Mouse (Mus musculus) forebrain, embryonic 12.5 days (tissue): ENCODE data around the gene Pmel. TPM values are rescaled to one million over a fixed set of nuclear protein-coding genes. Genes with fewer than 3 reads are reported as not detected.
A peak's percentile ranks its signal among the peaks of the same experiment; 100 is the strongest.

Experiments
- ATAC-seq: fragments of 200-750 bp; cut with Nextera tagmentation; 2 replicates; pipeline ENCODE4 v1.8.0; 2017; ENCODE audit warnings: moderate TSS enrichment; ENCODE audit not compliant: low FRiP score
- H3K27ac ChIP-seq: fragments of 300-500 bp; sonication (generic); 2 replicates; pipeline ENCODE4 v1.5.1; 2016; ENCODE audit warnings: mild to moderate bottlenecking
- H3K27me3 ChIP-seq: fragments of 300-500 bp; sonication (generic); 2 replicates; pipeline ENCODE4 v1.6.1; 2016; ENCODE audit warnings: mild to moderate bottlenecking
- H3K36me3 ChIP-seq: fragments of 300-500 bp; sonication (generic); replicated peaks from 2 replicates; pipeline ENCODE4 v1.6.1; 2016; ENCODE audit warnings: mild to moderate bottlenecking
- H3K4me1 ChIP-seq: fragments of 300-500 bp; sonication (generic); 2 replicates; pipeline ENCODE4 v1.6.1; 2016
- H3K4me2 ChIP-seq: fragments of 300-500 bp; sonication (generic); 2 replicates; pipeline ENCODE4 v1.6.1; 2016; ENCODE audit warnings: mild to moderate bottlenecking, moderate library complexity
- H3K4me3 ChIP-seq: fragments of 300-500 bp; sonication (generic); replicated peaks from 2 replicates; pipeline ENCODE4 v1.5.1; 2016; ENCODE audit warnings: mild to moderate bottlenecking
- H3K9ac ChIP-seq: fragments of 300-500 bp; sonication (generic); 2 replicates; pipeline ENCODE4 v1.6.1; 2016; ENCODE audit warnings: mild to moderate bottlenecking
- H3K9me3 ChIP-seq: fragments of 300-500 bp; sonication (generic); 2 replicates; pipeline ENCODE4 v1.6.1; 2016
- WGBS: fragments of 180-500 bp; shearing (Covaris S2); methylation state at CpG from one replicate; pipeline ENCODE4 v1.1.7; 2016; 5-methylcytosine and 5-hydroxymethylcytosine counted together
- polyA plus RNA-seq: library from polyadenylated mRNA; unstranded; fragments of >200 nt; fragmentation: Nextera tagmentation; extraction: Ambion mirVana; gene quantifications from 2 replicates; pipeline ENCODE4 v1.2.1, GENCODE M21; 2016

Pmel gene
- polyA plus RNA-seq, 1 experiment from 2014 or later: 4.4 TPM

DNA sequence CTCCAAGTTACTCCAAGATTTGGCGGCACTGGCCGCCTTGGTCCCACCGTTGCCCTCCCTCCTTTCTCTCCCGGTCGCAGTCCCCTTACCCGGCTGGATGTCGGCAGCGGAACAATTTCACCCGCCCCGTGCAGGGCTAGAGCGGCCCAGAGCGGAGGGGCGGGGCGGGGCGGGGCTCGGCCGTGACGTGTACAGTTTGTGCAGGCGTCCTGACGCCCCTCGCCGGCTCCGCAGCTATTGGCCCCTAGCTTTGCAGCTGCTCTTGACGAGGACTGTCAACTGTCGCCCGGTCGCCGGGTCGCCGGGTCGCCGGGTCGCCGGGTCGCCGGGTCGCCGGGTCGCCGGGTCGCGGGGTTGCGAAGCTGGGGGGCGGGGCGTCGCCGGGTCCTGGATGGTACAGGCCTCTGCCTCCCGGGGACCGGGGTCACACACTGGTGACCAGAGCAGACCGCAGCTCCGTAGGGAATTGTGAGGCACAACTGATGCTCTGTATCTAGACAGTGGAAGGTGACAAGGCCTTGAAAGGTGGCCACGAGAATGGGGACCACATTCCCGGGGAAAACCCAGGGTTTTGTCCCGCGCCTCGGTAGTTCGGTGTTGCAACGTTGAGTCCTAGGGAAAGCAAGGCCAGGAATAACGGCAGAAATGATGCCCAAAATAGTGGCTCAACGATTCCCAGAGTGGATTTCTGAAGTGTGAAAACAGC is 30.1 kb upstream of the Pmel start, which contains the start of gene Suox:
Gene Suox (minus strand): TSS at position 311 of the 706 bp plus-strand sequence.
- Histone ChIP-seq H3K27ac (peak within 1 kb of the TSS; percentile 69; the same call in 1 of the 2 replicates), H3K4me2 (peak within 1 kb of the TSS; percentile 98), H3K27me3 (peaks cover 12% of the 10 kb centered on the region), H3K4me1 (peaks cover 13% of the 10 kb centered on the region), H3K4me3 (peak within 1 kb of the TSS; percentile 79), H3K9ac (peak within 1 kb of the TSS; percentile 74), H3K36me3 (peaks cover 6% of the 10 kb centered on the region; the same call in 1 of the 2 replicates), H3K9me3 (no peaks in the 10 kb centered on the region)
- peak; percentile 93 for ATAC-seq
- 1% methylated on average over 59 of the region's 60 CpGs for WGBS

DNA sequence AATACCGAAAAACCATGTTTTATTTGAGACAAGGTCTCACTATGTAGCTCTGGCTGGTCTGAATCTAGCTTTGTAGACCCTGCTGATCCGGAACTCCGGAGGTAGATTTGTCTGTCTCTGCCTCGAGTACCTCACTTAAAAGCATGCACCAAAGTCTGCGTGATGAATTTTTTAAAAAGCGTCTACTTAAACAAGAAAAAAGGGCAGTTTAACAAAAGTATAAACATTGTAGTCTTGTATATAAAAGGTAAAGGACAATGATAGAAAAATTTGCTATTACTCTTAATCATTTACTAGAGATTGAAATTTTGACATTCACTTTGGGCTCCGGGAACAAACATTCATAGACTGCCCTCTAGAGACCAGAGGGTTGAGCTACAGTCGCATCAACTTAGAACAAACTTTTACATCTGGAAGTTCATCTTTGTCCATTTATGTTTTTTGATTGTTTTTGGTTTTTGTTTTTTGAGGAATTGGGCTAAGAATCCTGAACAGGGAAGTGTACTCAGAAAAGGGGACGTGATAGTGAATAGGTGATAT is 29.5 kb upstream of the Pmel start:
- no peaks in the 10 kb centered on the region for H3K9me3 ChIP-seq
- H3K36me3 ChIP-seq: peaks cover 12% of the 10 kb centered on the region
- H3K9ac ChIP-seq: peak overlapping the region; percentile 74; the same call in 1 of the 2 replicates
- H3K4me2 ChIP-seq: peak overlapping the region; percentile 98
- peak overlapping the region; percentile 69; the same call in 1 of the 2 replicates for H3K27ac ChIP-seq
- no peak for ATAC-seq
- peaks cover 11% of the 10 kb centered on the region for H3K4me1 ChIP-seq
- peaks cover 12% of the 10 kb centered on the region for H3K27me3 ChIP-seq
- 4% methylated on average over 9 of the region's 9 CpGs for WGBS
- H3K4me3 ChIP-seq: peak overlapping the region; percentile 79

DNA sequence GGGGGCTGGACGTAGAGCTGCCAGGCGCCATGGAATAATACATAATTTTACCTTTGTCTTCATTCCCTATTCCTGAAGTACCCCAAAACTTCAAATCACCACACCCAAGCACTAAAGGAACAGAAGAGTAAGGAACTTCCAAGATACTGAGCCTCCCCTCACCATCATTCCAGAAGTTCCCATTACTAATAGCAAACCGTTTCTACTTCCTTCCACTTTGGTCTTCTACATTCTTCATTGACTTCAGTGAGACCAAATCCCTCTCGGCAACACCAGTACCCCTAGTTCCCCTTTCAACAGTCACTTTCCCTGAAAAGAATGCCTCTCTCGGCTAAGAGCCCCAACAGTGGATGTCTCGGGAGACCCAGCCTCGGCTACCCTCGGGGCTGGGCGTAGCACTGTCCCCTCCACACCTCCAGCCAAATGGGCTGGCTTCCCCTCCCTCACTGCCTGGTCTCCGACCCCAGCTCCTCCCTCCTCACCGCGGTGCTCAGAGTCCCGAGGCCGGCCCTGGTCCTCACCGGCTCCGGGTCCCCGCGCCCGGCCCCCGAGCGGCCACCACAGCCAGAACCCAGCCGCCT is 8.5 kb upstream of the Pmel start:
- 1% methylated on average over 22 of the region's 22 CpGs for WGBS
- ATAC-seq: no peak

DNA sequence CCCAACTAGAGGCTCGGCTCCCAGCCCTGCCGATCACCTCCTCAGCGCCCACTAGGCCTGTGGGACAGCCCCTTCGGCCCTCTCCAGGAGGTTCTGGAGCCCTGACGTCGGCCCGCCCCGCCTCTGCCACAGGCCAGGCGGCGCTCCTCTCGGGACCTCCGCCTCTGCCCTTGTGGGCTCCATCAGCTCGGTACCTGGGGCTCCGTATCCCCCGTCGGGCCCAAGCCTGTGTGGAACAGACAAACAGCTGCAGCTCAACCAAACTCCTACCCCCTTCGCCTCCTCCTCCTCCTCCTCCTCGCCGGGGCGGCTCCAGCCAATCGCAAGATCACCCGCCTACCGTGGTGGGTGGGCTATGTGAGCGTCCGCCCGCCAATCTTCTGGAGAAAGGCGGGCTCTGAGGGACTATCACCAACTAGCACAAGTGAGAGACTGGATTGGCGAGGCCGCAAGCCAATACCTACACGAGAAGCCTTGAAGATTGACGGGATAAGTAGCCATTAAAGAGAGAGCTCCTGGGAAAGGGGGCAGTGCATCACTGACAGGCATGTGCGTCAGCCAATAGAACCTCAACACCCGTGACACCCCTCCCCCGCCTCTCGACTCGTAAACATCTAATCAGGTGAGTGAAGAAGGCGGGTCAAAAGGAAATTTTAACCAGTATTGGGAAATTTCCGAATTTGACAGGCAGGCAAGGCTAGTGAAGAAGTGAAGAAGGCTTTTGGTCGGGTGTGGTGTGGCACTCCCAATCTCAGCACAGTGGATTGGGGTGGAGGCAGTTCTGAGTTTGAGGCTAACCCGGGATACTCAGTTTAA is 7.8 kb upstream of the Pmel start, which contains the start of gene Rab5b:
Gene Rab5b (minus strand): TSS at position 273 of the 816 bp plus-strand sequence.
- Histone ChIP-seq H3K4me1 (peaks cover 16% of the 10 kb centered on the region), H3K4me2 (peak within 1 kb of the TSS; percentile 79), H3K36me3 (peaks cover 31% of the 10 kb centered on the region), H3K9me3 (no peaks in the 10 kb centered on the region), H3K9ac (peak within 1 kb of the TSS; percentile 79), H3K4me3 (peak within 1 kb of the TSS; percentile 65), H3K27me3 (no peaks in the 10 kb centered on the region), H3K27ac (peak within 1 kb of the TSS; percentile 98)
- peak; percentile 100 for ATAC-seq
- under 1% methylated on average over 40 of the region's 40 CpGs for WGBS

More for the DNA sequence above, 8.5 kb upstream of the Pmel start:
- H3K4me1 ChIP-seq: peaks cover 16% of the 10 kb centered on the region
- H3K36me3 ChIP-seq: peaks cover 24% of the 10 kb centered on the region
- peak overlapping the region; percentile 79 for H3K9ac ChIP-seq
- no peaks in the 10 kb centered on the region for H3K27me3 ChIP-seq
- H3K9me3 ChIP-seq: no peaks in the 10 kb centered on the region
- peak overlapping the region; percentile 65 for H3K4me3 ChIP-seq
- peak overlapping the region; percentile 98 for H3K27ac ChIP-seq
- H3K4me2 ChIP-seq: peak overlapping the region; percentile 79

DNA sequence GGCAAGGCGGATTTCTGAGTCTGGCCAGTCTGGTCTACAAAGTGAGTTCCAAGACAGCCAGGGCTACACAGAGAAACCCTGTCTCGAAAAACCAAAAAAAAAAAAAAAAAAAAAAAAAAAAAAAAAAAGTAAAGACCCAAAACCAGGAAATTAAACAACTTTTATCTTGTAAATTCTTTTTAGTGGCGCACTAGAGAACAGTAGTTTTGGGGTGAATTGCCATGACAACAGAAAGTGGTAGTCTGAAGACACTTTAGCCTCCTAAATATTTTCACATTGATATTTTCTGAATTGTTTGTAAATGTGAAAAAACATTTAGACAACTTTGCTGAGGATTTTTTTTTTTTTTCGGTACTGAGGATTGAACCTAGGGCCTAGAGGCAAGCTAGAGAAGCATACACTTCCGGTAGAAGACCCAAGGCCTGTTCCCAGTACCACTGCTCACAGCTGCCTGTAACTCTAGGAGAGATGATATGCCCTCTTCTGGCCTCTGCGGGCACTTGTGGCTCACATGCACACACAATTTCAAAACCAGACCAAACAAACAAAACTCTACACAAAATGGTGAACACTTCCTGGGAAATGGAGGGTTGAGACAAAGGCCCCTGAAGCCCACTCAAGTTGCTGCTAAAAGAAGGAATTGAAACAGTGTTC is 6.8 kb upstream of the Pmel start:
- Histone ChIP-seq H3K27ac (peak overlapping the region; percentile 67; the same call in 1 of the 2 replicates), H3K4me3 (no peak overlapping the region)

DNA sequence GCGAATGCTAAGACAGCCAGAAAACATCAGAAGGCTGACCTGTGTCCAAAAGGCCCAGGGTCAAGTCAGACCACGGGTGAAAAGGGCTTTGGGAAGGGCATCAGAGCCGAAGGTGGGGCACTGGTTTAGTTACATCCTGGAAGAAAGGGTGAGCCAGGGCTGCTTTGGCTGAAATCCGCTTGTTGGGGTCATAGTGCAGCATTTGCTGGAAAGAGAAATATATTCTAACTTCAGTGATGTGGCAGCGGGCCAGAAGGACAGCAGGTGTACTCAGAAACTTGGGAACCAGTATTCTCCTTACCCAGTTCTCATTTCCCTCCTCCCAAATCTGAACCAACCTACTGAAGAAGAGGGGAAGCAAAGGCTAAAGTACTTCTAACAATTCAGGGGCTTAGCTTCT is 5.0 kb upstream of the Pmel start:
- H3K9me3 ChIP-seq: no peaks in the 10 kb centered on the region
- H3K27me3 ChIP-seq: no peaks in the 10 kb centered on the region
- H3K4me2 ChIP-seq: no peak overlapping the region
- peaks cover 31% of the 10 kb centered on the region for H3K4me1 ChIP-seq
- H3K27ac ChIP-seq: no peak overlapping the region
- 86% methylated on average over 5 of the region's 5 CpGs for WGBS
- H3K4me3 ChIP-seq: no peak overlapping the region
- no peak overlapping the region for H3K9ac ChIP-seq
- H3K36me3 ChIP-seq: peaks cover 52% of the 10 kb centered on the region
- no peak for ATAC-seq

More for the DNA sequence above, 6.8 kb upstream of the Pmel start:
- H3K9me3 ChIP-seq: no peaks in the 10 kb centered on the region
- H3K36me3 ChIP-seq: peaks cover 40% of the 10 kb centered on the region
- H3K4me1 ChIP-seq: peaks cover 16% of the 10 kb centered on the region
- H3K27me3 ChIP-seq: no peaks in the 10 kb centered on the region
- ATAC-seq: no peak
- H3K4me2 ChIP-seq: peak overlapping the region; percentile 56
- 85% methylated on average over 6 of the region's 6 CpGs for WGBS
- no peak overlapping the region for H3K9ac ChIP-seq

DNA sequence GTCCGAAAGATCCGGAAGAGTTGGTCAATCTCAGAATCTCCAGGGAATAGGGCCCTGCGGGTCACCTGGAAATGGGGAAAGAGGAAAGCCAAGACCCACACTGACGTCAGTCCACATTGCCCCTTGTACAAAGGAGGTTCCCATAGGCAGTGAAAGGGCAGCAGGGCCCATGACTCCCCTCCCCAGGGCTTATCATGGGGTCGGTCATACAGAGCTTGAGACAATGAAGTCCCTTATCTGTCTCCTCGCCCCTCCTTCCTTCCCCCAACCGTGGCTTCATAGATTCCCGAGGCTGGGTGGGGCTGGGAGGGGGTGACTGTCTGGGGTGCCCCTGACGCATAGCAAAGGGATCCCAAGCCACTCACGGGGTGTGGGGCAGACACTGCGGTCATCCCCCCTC is 4.4 kb upstream of the Pmel start:
- Histone ChIP-seq H3K4me3 (no peak overlapping the region), H3K4me2 (no peak overlapping the region), H3K4me1 (peaks cover 31% of the 10 kb centered on the region), H3K9ac (no peak overlapping the region), H3K27me3 (no peaks in the 10 kb centered on the region), H3K36me3 (peaks cover 52% of the 10 kb centered on the region), H3K27ac (no peak overlapping the region), H3K9me3 (no peaks in the 10 kb centered on the region)
- ATAC-seq: no peak
- 82% methylated on average over 11 of the region's 11 CpGs for WGBS

DNA sequence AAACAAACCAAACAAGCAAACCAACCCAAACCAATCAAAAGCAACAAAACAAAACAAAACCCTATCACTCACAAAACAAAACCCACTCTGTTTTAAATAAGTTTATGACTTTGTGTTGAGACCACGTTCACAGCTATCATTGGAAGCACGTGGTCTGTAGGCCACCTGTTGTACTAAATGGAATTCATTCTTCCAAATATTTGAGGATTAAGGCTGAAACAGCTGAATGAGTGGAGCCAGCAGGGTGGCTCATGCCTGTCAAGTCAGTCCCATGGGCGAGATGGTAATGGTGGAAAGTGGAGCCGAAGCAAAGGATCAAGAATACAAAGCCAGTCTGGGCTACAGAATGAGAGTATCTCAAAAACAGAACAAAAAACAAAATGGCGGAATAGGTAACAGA is 3.3 kb upstream of the Pmel start:
- Histone ChIP-seq H3K4me2 (no peak overlapping the region), H3K4me1 (peaks cover 31% of the 10 kb centered on the region), H3K27me3 (no peaks in the 10 kb centered on the region), H3K9me3 (no peaks in the 10 kb centered on the region), H3K27ac (no peak overlapping the region), H3K9ac (no peak overlapping the region), H3K36me3 (peaks cover 52% of the 10 kb centered on the region), H3K4me3 (no peak overlapping the region)
- WGBS: 92% methylated on average over 5 of the region's 5 CpGs
- ATAC-seq: no peak

DNA sequence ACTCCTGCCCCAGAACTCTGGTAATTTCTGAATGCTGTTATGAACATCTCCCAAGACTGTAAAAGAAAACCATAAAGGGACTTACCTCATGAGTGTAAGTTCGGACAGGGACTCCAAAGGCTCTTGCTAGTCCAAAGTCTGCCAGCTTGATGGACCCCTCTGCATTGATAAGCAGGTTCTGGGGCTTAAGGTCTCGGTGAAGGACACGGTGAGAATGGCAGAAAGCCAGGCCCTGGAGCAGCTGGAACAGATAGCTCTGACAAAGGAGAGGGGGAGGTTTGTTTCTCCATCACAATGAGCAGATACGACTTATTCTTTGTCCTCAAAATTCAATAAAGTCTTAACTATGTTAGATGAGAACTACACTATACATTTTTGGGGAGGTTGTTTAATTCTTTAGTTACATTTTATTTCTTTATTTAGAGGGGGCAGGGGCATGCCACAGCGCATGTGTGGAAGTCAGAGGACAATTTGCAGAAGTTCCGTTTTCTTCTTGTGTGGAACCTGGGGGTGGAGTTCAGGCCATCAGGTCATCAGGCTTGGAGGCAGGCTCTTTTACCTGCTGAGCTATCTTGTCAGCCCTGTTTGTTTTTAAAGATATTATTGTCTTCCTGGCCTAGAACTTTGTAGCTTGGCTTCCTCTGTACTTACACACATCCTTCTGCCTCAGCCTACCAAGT is 1.5 kb upstream of the Pmel start:
- Histone ChIP-seq H3K27ac (no peak overlapping the region), H3K27me3 (0 out of 2 replicates have a peak, but pooled peaks cover 2% of the 10 kb centered on the region), H3K4me3 (no peak overlapping the region), H3K4me1 (peaks cover 27% of the 10 kb centered on the region), H3K9me3 (no peaks in the 10 kb centered on the region), H3K36me3 (peaks cover 52% of the 10 kb centered on the region), H3K9ac (no peak overlapping the region), H3K4me2 (no peak overlapping the region)
- 88% methylated on average over 6 of the region's 6 CpGs for WGBS
- ATAC-seq: no peak

DNA sequence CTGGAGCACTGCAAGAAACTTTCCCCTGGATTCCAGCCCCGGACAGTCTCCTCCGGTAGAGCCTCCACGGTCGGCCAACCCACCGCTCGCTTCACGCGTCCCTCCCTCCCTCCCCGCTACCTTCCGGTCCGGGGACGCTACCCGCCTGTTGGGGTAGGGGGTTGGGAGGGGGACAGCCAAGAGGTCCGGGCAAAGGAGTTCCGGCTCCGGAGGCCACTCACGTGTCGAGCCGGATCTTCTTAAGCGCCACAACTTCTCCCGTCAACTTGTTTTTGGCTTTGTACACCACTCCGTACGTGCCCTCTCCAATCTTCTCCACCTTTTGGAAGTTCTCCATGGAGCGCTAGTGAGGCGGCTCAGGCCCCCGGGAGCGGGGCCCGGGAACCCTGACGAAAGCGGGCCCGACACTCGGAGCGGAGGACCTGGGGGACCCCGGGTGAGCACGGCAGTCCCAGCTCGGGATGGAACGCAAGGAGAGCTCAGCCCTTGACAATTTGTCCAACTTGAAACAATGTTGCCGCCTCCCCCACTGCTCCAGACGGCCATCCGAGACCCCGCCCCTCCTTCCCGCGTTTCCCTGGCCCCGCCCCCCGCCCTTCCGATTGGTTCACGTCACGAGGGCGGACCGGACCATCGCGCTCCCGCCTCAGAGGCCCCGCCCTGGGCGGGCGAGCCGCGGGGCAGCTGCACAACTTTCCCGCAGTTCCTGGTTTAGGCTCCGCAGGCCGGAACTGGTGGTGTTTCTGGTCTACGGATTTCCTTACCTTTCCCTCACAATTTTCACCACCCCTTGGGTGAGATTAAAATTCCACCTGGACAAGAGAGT is 709 bp downstream of the Pmel start, which contains the start of gene Cdk2:
Gene Cdk2 (minus strand): TSS at position 541 of the 826 bp plus-strand sequence.
- under 1% methylated on average over 59 of the region's 62 CpGs for WGBS
- H3K4me3 ChIP-seq: peak within 1 kb of the TSS; percentile 77
- ATAC-seq: peak; percentile 95

More for the DNA sequence above, 709 bp downstream of the Pmel start, which contains the start of gene Cdk2:
- H3K4me2 ChIP-seq: peak within 1 kb of the TSS; percentile 71
- no peaks in the 10 kb centered on the region for H3K9me3 ChIP-seq
- H3K27me3 ChIP-seq: 0 out of 2 replicates have a peak, but pooled peaks cover 2% of the 10 kb centered on the region
- H3K4me1 ChIP-seq: peaks cover 27% of the 10 kb centered on the region
- peak within 1 kb of the TSS; percentile 91 for H3K27ac ChIP-seq
- H3K9ac ChIP-seq: peak within 1 kb of the TSS; percentile 78
- H3K36me3 ChIP-seq: peaks cover 36% of the 10 kb centered on the region
